Mouse (Mus musculus) CH12F3 (cell line): ENCODE results near the gene Hint2.

Source experiments
- in situ Hi-C: fragments of 300-500 bp; cut with MboI; formaldehyde crosslinking; loops from 2 replicates; pipeline ENCODE4 v1.14.3; 2020; ENCODE audit warnings: low sequenced_read_pairs

Gene Hint2

GRCm38 (mm10) chr4:43656339-43657109, at the start of gene Hint2:
Hint2 (minus strand) TSS chr4:43656466.
- in situ Hi-C loops = no loop called here

DNA sequence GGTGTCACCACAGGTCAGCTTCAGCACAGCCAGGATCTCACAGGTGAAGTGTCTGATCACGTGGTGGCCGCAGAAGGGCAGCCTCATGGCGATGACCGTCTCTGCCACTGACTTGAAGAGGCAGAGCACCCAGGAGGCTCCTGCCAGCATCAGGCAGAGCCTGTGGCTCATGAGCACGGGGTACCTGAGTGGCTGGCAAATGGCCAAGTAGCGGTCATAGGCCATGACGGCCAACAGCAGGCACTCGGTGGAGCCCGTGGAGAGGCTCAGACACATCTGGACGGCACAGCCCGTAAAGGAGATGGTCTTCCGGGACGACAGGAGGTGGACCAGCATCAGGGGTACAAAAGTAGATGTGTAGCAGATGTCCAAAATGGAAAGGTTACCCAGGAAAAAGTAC, 49.7 kb upstream of the Hint2 start:
- in situ Hi-C loops = no loop called here

GRCm38 (mm10) chr4:43703851-43704250, 47.6 kb upstream of the Hint2 start:
- in situ Hi-C loops = no loop called here

DNA sequence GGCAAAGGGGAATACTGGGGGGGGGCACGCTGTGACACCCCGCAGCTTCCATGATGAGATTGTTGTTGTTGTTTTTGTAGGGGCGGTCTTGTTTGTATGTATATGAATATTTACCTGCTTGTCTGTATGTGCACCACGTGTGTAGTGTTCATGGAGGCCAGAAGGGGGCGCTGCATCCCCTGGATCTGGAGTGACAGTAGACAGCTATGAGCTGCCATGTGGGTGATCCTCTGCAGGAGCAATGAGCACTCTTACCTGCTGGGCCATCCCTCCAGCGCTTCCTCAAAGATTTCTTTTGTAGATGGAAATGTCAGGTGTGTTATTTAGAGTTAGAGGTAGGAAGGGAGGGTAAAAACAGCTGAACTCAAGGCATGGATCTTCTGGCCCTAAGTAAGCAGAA, 47.2 kb upstream of the Hint2 start:
- in situ Hi-C loops = no loop called here

- in situ Hi-C loops = no loop called here
These were observed 44.4 kb upstream of the Hint2 start, which contains the start of gene Olfr70 for GRCm38 (mm10) chr4:43700707-43701106. Olfr70 (minus strand) TSS chr4:43700807.

DNA sequence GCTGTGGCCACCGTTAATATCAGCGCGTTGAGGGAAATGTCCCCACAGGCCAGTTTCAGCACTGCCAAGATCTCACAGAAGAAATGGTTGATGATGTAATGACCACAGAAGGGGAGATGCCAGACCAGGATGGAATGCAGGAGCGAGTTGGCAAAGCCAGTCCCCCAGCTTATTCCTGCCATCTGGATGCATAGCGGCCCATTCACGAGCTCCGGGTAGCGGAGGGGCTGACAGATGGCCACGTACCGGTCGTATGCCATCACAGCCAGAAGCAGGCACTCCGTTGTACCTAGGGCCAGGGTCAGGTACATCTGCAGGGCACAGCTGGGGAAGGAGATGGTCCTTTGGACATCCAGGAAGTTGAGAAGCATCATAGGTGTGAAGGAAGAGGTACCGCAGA, 40.3 kb upstream of the Hint2 start:
- in situ Hi-C loops = no loop called here

- in situ Hi-C loops = no loop called here
These were observed 39.0 kb upstream of the Hint2 start for GRCm38 (mm10) chr4:43695249-43695671.

DNA sequence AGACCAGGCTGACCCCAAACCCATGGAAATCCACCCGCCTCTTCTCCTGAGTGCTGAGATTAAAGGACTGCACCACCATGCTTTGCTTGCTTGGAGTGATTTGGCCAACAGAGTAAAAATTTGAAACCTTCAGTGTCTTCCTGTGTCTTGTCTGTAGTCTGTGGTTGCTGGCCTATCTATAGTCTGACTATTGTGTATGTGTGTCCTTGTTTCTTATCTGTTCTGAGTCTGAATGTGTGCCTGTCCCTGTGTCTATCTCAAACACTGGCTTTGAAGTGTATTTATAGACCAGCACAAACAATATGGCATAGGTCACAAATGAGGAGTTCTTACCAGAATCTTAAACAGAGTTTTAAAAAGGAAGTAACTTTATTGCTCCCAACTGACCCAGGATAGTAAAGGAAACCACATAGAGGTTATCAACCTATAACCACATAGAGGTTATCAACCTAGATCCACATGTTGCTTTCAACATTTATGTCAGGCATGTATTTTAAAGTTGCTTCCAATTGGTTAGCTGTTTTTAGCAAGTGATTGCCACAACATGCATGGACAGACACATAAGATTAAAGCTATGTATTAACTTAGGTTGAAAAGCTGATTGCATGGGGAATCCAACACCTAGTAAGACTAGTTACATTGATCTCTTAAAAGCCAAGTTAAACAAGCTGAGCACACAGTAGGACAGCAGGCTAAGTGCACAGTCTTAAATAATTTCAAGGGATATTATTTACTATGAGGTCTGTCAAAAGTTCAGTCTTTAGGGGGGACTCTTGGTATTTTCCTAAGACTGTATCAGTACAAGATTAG, 38.4 kb upstream of the Hint2 start:
- in situ Hi-C loops = no loop called here

DNA sequence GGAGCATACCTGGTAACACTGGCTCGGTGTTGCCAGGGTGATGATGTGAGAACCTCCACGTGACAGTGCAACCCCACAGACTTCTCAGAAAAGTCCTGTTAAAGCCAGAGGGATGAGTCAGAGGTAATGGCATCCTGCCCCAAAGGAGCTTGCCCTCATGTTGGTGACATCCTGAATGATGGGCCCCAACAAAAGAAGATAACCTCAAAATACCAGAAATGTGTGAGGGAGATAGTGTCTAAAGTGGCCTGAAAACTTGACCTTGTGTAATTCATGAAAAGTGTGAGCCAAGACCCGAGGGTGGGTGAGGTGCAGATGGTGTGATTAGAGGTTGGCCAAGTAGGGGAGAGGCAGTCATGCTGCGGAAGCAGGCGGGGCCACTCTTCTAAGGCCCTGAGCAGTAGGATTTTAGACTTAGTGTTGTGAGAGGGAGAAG, 37.6 kb upstream of the Hint2 start:
- in situ Hi-C loops = no loop called here

- in situ Hi-C loops = no loop called here
These were observed 34.8 kb upstream of the Hint2 start for GRCm38 (mm10) chr4:43691026-43691425.

DNA sequence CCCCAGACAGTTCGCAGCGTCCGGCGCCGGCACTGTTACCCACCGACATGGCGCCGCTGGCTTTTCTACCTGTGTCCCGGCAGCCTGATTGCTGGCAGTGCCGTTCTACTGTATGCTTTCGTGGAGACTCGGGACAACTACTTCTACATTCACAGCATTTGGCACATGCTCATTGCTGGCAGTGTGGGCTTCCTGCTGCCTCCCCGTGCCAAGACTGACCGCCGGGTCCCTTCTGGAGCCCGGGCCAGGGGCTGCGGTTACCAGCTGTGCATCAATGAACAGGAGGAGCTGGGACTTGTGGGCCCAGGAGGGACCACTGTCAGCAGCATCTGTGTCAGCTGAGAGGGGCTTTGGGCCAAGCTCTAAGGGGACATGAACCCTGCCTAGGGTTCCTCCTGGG, 33.8 kb upstream of the Hint2 start:
- in situ Hi-C loops = no loop called here

GRCm38 (mm10) chr4:43679416-43680043, 23.3 kb upstream of the Hint2 start:
- in situ Hi-C loops = no loop called here

- in situ Hi-C loops = no loop called here
These were observed 22.3 kb upstream of the Hint2 start for GRCm38 (mm10) chr4:43678541-43678940.

DNA sequence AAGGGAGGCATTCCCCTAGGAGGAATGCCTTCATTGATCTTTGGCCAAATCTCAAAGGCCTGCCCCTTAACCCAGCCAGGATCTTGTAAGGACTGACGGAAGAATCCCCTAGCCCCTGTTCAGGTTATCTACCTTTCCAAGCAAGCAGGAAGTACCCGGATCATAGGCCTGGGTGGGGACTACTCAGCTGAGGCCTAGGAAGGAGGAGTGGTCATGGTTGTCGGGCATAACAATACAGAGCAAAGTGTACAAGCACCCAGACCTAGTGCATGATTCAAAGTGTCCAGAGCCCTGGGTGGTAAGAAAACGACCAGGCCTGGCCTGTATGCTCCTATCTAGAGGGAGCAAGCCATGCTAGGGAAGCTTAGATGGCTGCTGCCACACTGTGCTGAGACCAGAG, 19.3 kb upstream of the Hint2 start:
- in situ Hi-C loops = no loop called here

- in situ Hi-C loops = no loop called here
These were observed 18.7 kb upstream of the Hint2 start for GRCm38 (mm10) chr4:43674974-43675373.

DNA sequence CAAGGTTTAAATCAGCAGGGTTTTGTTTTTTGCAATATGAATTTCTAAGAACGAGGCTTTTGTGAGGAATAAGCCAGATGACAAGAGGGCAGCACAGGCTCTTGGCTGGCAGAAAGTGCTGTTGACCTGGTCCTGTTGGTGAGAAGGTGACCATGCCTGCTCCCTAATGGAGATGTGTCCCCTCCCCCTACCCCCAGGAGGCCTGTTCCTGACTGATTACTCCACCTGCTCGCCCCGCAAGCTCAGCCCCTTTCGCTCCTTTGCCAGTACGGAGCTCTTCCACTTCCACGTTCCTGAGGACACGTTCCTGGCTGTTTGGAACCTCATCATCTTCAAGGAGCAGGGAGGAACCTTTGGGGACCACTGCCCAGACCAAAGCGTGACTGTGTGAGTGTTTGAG, 17.4 kb upstream of the Hint2 start:
- in situ Hi-C loops = no loop called here

GRCm38 (mm10) chr4:43672070-43672469, 15.8 kb upstream of the Hint2 start:
- in situ Hi-C loops = no loop called here

DNA sequence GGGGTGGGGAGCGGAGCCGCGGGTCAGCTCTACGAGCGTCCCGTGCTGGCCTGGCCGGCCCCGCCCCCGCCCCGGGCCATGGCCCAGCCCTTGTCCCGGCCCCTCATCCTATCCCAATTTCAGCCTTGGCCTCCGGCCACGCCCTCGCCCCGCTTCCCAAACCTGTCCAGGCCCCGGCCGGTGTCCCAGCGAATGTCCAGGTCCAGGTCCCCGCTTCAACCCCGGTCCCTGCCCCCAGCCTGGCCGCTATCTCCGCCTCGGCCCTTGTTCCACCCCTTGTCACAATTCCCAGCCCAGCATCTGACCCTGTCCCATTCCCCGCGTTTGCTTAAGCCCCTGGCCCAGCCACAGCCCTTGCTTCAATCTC, 13.1 kb upstream of the Hint2 start:
- in situ Hi-C loops = no loop called here

DNA sequence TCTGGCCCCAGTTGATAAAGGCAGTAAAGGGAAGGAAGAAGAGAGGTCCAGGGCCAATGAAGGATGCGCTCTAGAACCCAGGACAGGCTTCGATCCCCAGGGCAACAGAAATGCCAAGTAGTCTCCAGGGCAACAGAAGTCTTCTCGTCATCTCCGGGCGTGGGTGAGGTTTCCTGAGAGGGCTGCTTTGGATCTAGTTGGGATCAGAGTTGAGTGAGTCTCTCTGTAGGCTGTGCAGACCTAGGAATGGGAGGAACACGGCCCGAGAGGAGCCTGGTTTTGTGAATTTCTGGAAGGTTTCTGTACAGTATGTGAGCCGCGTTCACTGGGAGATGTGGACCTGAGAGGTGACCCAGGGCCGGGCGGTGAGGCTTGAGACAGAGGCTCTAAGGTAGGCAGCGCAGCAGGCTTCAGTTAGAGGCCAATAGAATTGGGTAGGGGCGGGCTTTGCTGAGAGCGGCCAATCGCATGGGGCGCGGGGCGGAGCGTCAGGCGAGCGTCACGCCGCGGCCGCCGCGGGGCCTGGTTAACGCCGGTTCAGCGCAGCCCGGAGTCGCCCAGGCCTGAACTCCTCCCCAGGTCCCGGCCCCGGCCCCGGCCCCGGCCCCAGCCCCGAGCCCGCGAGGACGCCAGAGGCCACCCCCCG, 12.6 kb upstream of the Hint2 start, which contains the start of the genes Tmem8b and Fam221b:
Gene Tmem8b, plus strand, starts transcription at position 190 of the 646 bp plus-strand sequence.
Gene Fam221b, minus strand, starts transcription at position 364 of the 646 bp plus-strand sequence.
- in situ Hi-C loops = no loop called here

DNA sequence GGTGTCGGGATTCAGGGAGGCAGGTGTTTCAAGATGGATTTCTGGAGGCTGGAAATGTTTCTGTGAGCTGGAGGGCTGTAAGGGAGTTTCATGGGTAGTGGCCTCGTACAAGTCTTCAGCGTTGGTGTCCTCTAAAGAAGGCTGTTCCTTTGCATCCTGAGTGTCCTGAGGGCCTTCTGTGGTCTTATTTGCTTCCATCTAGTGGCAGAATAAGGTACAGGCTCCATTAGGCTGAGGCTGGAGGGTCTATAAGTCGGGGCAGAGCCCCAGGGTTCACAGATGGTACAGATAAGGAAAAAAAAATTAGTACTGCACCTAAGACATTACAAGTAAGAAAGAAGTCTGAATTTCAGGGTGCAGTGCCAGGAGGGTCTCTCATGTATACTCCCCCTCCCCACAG, 10.1 kb upstream of the Hint2 start:
- in situ Hi-C loops = no loop called here

- in situ Hi-C loops = no loop called here
These were observed 880 bp upstream of the Hint2 start for GRCm38 (mm10) chr4:43657146-43657545.
